Mouse (Mus musculus) embryo, embryonic 10 days (tissue): ENCODE measurements at regions not wholly inside any gene's neighbourhood (a gene's known extent, or its start where the extent isn't known, plus 50 kb on each side); places are given as distances from the start of the nearest gene placed in this dataset.

Experiments
- DNase-seq: peaks from one replicate; pipeline ENCODE4 v3.0.0-alpha.2; 2015; ENCODE audit warnings: low spot score

DNA sequence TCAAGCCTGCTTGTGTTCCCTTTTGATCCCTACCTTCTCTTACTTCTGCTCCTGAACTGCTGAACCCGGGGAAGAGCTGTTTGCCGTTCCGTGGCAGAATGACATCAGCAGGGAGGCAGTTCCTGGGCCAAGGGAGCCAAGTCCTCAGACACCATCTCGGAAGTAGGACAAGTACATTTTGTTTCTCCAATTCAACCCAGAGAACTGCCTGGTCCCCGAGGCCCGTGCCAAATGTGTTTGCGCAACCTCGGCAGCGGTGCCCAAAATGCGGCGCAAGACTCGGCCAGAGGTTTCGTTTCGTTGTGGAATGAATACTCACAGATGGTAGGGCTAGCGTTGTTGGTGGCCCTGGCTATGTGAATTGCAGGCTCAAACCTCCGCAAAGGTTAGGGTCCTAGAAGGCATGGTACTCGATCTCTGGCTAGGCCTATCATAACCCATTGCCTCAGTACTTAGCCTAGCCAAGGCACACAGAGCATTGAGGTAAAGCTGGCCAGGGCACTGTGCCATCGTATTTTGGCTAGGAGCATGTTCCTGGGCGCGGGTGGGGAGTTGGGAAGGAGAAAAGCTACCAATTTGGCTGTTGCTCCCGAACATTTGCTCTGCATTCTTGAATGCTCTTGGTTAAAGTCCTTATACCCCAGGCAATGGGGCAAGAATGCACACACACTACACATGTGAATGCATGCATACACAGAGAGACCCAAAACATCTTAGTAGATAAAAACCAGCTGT, 333.0 kb downstream of the Foxo1 start:
- no peak for DNase-seq

DNA sequence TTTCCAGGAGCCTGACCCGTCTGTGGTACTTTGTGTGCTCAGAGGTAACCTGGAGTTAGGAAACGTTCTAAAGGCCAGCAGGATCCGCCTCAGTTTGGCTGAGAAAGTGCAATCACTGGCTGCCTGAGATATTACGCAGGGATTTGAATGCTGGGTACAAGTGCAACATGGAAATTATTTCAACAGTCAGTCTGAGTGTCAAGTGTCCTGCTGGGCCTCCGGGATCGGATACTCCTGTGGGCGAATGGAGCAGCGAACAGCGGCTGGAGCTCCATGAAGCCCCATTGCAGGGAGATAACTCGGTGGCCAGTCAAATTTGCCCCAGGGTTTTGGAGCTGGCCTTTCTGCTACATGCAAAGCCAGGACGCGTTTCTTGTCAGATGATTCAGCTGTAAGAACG, 332.4 kb downstream of the Foxo1 start:
- DNase-seq: no peak

DNA sequence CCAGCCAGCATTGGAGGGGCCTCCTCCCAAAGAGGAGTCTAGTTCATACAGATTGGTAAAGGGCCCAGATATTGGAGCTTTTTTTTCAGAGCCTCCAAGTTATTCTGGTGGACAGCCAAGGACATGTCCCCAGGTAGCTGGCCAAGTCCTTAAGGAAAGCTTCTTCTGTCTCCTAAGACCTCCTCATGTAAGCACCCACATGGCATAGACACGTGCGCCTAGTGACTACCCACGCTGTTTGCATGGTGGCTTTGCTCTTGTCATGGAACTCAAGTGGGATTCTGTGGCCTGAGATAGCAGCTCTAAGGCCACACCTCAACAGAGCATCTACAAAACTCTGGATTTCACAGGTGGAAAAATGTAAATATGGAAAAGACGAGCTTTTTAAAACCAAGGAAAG, 332.0 kb downstream of the Foxo1 start:
- DNase-seq: no peak

DNA sequence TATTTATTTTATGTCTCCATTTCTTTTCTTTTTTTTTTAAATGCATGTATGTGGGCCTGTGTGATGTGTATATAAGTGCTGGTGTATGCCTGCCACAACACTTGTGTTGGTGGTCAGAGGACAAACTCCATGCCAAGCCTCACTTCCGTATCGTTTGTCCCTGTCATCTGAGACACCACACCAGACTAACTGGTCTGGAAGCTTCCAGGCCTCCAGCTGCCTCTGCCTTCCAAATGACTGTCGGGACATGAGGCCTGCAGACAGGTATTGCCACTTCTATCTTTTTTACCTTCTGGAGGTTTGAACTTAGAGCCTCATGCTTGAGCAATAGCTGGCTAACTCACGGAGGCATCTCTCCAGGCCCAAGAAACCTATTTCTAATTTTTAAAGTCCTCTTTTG, 318.3 kb downstream of the Foxo1 start:
- DNase-seq: no peak

DNA sequence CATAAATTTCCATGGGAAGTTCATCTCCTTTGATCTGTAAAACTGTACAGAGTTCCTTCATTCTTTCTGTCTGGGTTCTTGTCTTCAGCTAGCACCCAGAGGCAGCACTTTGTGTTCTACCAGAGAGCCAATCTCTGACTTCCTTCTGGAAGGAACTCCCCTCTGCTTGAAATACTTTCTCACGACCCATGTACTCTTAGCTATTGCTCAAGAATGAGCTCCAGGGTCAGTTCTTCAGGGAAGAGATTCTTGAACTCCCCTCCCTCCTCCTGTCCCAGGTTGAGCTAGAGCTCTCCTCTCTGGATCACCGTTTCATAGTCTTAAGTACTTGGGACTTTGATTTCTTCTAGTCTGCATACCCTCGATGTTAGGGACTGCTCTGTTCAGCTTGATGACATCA, 311.8 kb downstream of the Foxo1 start:
- DNase-seq: no peak

DNA sequence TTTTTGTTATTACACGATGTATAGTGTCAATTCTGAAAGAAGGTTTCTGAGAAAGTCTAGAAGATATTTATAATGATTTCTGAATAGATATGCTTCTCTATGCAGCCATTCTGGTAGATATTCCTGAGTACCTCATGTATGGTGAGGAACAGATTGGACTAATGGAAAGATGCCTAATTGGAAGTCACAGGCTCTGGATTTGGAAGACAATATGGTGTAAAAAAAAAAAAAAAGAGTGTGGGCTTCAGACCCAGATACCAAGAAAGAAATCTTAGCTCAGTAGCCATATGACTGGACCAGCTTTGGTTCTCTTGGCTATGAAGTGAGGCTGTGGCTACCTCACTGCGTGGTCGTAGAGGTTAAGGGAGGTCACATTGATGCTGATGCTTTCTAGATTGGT, 311.0 kb downstream of the Foxo1 start:
- no peak for DNase-seq

DNA sequence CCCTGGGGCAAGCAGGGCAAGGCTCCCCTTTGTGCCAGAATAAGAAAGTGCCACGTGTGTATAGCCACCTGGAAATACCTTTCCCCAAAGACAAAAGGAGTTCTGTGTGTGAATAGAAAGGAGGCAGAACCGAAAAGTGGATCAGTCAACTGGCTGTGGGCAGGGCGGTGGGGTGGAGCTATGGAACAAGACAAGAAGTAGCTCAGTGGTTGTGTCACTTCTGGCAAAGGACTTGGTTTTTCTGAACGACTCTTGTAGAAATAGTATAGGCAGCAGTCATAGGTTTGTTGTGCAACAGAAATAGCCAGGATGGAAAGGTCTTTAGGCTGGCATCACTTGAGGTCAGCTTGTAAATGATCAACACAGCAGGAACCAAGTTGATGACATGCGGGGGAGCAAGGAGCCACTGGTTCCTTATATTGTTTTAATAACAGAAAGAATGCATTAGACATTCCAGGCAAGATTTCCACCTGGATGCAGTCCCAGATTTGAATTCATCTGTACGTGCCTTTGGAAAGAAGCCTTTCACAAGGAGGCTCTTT, 308.6 kb downstream of the Foxo1 start:
- DNase-seq: no peak

DNA sequence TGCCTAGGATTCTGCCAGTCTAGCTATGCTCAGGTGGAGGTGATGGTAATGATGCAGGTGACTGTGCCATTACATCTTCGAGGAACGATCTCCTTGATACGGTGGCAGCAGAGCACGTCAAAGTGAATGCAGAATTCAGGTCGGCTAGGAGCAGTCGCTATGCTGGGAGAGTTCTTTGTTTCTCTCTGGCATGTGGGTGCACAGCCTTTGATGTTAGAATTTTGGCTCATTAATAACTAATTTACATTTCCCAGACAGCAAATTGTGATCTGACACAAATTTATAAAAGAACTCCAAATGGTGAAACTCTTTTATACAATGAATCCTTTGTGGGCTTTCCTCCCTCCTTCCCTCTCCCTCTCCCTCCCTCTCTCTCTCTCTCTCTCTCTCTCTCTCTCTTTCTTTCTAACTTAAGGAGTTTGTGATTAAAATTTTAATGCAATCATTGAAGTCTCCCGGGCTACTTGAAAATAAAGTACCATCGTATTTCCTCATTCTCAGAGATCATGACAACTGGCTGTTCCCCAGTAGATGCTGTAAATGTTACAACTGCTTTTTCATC, 307.2 kb downstream of the Foxo1 start:
- no peak for DNase-seq

DNA sequence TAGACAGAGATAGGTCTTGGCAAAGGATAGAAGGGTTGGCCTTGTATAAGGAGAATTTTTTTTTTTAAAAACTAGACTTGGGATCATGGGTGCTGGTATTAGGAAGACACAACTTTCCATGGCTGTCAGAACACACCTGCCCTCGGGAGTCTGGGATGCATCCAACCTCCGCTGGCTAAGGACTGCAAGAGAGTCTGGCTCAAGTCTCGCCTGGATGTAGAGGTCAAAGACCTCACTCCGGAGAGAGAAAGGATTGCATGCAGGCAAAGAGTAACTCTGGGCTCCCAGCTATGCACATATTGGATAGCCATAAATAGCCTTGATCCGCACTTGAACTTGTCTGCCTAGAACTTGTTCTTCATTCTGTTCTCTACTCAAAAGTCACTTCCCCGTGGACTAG, 306.2 kb downstream of the Foxo1 start:
- DNase-seq: no peak

DNA sequence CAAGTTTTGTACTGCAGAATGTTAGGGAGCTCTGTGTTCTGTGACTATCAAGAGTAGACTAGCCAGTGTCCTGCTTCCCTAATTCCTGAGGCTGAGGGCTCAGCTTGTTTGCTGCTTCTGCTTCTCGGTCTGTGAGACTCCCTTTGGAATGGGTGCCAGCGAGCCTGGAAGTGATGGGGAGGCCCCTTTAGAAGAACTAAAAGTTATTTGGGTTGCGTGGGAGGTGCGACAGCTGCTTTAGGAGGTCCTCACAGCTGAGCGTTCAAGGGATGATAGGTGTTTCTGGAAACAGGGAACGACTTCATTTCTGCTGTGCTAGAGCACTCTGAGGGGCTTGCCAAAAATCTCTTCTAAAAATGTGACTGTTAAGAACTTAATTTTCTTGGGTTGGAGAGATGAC, 305.7 kb downstream of the Foxo1 start:
- DNase-seq: no peak

DNA sequence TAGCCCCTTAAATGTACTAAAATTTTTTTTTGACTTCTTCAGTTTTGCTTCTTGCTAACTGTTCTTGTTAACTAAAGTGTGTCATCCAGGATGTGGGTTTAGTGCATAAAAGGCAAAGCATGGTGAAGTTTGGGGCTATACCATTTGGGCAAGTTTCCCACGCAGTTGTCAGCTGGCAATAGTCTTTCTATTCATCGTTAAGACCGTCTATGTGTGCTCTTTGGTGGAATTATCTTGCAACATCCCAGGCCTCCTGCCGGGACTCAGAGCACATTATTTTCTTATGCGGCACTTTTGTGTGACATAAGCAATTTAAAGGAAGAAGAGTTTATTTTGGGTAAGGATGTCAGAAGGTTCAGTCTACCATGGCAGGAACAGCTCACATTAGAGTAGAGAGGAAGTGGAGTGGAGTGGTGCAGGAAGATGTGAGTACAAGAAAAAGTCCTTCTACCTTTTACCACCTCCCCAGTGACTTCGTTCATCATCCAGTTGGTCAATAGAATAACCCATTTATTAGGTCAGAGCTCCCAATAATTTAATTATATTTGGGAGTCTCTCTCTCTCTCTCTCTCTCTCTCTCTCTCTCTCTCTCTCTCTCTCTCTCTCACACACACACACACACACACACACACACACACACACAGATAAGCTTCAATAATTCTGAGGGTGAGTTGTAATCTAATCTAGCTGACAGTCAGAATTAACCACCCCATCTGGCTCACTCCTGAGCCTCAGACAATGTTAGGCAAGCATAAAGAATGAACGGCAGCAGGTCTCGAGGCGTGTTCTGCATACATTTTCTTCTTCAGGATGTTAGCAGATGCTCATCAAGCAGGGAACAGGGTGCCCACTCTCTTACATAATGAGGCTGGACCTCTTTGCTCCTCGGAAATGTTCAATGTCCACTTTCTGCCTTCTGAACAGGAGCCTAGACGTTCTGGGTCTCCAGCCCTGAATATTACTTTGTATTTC, 304.7 kb downstream of the Foxo1 start:
- DNase-seq: no peak

DNA sequence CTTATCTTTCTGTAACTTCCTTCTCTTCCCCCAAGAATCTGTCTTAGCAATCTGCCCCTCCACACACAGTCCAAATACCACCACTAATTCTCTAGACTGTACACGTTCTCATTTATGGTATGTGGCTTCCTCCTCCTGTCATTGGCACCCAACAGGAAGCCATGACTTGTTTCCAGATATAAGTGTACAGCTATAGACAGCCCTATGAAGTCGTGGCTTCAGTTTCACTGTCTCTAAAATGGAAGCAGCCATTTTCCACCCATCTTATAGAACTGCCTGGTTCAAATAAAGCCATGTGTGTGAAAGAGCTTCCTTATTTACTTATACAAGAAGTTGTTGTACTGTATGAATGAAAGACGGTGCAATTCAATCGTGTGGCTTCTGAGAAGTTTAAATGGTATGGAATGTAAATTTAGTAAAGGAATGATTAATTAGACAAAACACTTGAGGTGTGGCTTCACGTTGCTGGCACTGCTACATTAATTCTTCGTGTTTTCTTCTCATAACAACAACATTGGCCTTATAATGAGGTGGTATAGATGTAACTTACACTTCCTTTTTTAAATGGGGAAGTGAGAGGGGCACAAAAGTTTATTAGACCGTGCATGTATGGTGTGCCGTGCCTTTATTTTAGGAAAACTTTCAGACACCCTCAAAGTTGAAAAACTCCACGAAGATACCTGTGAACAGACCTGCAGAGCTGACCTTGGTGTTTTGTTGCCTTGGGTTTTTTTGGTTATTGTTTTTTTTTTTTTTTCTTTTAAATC, 299.7 kb downstream of the Foxo1 start:
- no peak for DNase-seq

DNA sequence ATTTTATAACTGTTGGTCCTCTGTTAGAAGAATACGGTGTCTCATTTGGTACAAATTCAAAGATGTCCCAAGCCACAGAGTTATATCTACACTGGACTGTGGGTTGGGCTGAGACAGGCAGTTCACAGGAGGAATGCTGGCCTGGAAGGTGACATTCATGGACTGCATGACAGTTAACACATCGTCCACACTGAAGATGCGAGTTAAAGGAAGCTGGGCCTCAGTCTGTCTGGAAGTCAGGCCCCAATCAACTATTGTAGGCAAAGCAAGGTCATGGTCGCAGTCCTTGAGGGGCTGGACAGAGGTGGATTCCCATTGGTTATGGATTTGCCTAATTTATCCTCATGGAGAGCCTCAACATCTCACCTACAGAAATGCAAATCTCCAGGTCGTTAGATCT, 295.5 kb downstream of the Foxo1 start:
- no peak for DNase-seq

DNA sequence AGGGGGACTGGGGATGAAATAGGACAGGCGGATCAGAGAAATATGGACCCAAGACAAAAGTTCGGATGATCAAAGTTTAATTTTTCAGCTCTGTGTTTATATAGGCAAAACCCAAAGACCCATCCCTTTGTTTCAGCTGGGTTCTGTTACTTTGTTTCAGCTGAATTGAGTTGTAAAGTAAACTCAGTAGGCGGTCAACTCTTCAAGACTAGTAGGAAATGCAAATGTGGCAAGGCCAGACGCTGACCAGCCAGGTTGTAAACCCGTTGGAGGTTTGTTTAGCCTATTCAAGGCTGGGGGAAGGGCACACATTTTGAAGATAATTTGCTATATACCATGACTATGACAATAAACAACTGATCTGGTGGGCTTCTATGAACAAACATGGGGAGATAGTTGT, 294.7 kb downstream of the Foxo1 start:
- no peak for DNase-seq

DNA sequence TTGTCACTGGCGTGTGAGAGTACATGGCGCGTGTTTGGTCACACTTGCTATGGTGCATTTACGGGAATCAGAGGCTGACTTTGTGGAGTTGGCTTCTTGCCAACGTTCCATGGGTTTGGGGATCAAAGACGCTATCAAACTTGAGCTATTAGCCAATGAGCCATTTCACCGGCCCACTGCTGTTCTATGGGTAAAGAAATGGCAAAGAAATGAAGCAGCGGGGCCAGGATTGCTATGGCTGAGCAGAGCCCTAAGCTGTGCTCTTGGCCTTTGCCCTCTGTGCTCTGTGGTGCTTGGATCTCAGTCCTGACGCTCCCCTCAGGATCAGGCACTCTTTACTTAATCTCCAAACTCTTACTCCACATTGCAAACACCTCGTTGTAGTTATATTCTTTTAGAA, 291.3 kb downstream of the Foxo1 start:
- DNase-seq: no peak

DNA sequence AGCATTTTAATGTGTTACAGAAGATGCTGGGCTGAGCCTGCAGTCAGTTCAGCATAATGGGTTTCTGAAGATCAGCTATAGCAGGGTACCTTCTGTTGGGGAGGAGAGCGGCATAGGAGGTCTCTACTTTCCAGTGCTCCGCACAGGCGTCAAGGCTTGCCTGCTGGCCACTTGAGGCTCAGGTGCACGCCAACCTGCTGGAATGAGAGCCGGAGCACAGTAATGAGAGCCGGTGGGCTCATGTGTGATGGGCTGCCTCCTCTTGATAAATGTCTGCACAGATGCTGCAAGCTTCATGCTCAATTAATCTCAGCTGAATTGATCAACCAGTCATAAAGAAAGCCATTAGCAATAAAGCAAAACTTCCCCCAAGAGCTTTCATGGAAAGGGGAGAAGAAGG, 290.6 kb downstream of the Foxo1 start:
- DNase-seq: no peak

DNA sequence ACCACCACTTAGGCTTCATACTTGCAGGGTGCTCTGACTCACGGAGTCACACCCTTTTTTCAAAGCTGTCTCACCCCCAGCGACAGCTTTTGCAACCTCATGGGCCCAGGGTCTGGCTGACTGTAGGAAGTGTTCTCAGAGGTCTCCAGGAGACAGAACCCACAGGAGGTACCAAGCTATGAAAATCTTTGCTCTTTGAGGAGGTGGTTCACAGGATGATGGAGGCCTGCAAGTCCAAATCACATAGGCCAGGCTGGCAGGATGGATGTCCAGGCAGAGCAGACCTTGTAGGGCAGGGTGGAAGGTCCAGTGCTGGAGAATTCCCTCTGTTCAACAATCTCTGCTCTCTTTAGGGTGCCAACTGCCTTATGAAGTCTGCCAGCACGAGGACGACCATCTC, 289.2 kb downstream of the Foxo1 start:
- no peak for DNase-seq

DNA sequence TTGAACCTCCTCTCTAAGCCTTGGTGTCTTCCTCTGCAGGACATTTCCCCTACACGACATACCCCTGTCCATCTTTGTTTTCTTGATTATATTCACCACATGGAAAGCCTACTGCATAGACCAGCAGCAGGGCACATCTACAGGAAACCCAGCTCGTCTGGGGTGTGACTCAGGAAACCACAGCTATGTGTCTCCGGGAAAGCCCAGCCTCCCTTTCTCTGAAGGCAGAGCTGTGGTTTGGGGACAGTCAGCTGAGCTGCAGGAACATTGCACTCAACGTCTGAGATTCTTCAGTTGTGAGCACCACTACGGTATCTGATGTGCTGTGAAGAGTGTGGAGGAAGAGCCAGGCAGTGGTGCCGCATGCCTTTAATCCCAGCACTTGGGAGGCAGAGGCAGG, 286.9 kb downstream of the Foxo1 start:
- DNase-seq: no peak

DNA sequence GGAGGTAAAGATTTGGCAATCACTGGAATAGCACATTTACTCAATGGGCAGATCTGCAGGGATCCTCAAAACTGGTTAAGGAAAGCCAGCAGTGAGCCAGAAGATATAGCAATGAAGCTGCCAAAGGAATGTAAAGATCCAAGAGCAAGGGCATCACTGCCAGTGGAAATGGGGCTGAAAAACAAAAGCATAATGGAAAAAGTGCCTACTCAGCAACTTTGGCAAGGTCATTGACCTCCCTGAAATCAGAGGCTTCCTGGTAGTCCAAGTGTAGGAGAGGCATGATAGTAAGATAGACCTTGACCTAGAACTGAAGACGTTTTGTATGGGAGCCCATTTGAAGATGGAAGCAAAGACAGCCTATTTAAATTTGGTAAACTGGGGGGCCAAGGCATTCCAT, 286.4 kb downstream of the Foxo1 start:
- no peak for DNase-seq

DNA sequence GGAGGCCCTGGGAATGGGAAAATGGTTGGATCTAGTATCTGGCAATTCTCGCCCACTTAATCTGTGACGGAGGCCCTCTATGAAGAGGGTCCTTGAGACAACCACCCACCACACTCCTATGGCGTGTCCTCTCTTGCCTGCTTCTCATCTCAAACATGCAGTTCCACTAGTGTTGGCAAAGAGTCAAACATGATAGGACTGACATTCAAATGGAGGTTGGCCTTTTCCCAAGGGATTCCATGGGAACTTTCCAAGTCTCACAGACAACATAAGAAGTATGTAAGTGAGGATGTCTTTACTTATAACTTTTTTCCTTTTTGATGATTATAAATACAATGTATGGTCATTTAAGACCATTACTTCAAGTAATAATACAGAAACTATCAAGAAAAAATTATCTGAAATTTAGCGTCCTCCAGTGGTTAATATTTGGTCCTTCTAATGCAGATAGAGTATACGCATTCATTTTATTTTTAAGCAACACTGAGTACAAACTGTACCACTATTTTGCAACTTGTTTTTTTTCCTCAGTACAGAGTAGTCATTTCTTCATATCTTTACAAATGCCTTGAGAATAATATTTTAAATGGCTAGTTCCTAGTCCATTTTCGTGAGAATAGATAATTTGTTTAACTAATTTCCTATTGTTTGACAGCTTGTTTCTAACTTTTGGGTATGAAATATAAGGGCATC, 280.2 kb downstream of the Foxo1 start:
- no peak for DNase-seq

DNA sequence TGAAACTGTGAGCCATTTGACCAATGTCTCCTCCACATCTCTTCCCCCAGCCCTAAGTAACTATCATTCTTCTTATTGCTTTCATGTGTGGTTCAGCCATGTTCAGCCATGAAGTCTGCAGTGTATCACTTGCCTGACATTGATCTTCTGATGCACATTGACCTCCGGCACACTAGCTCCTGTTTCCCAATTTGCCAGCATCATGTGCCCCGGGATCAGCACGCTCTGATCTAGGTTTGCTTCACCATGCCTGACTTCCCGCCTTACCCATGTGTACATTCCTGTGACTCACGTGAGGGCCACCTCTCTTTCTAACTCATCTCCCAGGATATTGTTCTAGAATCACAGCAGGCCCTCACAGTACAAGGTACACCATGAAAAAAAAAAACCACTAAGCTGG, 277.9 kb downstream of the Foxo1 start:
- no peak for DNase-seq
